Mouse (Mus musculus) large intestine, adult 2 months (tissue): ENCODE measurements around the gene Trrap. TPM values are rescaled to one million over a fixed set of nuclear protein-coding genes. Genes with fewer than 3 reads are reported as not detected.

Experiments used
- polyA plus RNA-seq: library from polyadenylated mRNA; depleted of rRNA; stranded (reverse); fragments of >200 nt; gene quantifications from 2 replicates; pipeline ENCODE4 v1.2.3, GENCODE M21; 2012; rRNA removed

The Trrap gene
- polyA plus RNA-seq, 1 experiment: 55.6 TPM

Other genes with a start within 250 kb of the Trrap start
- 2.0 and 3.5 TPM in 2 replicates for gene Nptx2, start 221.8 kb upstream of the Trrap start, polyA plus RNA-seq
- gene Tmem130, start 5.9 kb upstream of the Trrap start, polyA plus RNA-seq: 1.2 and 1.5 TPM in 2 replicates
- 11.6 and 15.9 TPM in 2 replicates for gene Smurf1, start 198.1 kb downstream of the Trrap start, polyA plus RNA-seq